Mouse (Mus musculus) C2C12 (cell line): ENCODE results near the gene Tom1l1.

Experiments
- CTCF ChIP-seq: IDR thresholded peaks from one replicate; pipeline ENCODE4 v1.5.1; 2011; ENCODE audit not compliant: control insufficient read depth, insufficient read depth, insufficient read length
- MYOG ChIP-seq: IDR thresholded peaks from one replicate; pipeline ENCODE4 v1.6.1; 2011; ENCODE audit not compliant: control insufficient read depth, insufficient read length; ENCODE audit errors: extremely low read depth
- USF1 ChIP-seq: IDR thresholded peaks from one replicate; pipeline ENCODE4 v1.6.1; 2011; ENCODE audit warnings: low read depth, mild to moderate bottlenecking, control low read depth, moderate library complexity

GRCm38 (mm10) chr11:90623477-90623876 is 64.7 kb downstream of the Tom1l1 start:
- TF ChIP-seq CTCF (no peak), USF1 (no peak), MYOG (no peak)
